Mouse (Mus musculus) heart, adult 10 weeks (tissue): Measurements from ENCODE around the gene Tas1r2. TPM values are rescaled to one million over a fixed set of nuclear protein-coding genes. Genes with fewer than 3 reads are reported as not detected.

Experiments used
- polyA plus RNA-seq: library from polyadenylated mRNA; stranded (reverse); fragments of 350-450 nt; fragmentation: Illumina TruSeq; extraction: RNeasy Lipid Tissue Mini Kit (QIAGEN cat#74804); gene quantifications from one replicate; pipeline ENCODE4 v1.2.3, GENCODE M21; 2014; ENCODE audit warnings: low read depth, low replicate concordance

The Tas1r2 gene
- polyA plus RNA-seq = not detected

DNA sequence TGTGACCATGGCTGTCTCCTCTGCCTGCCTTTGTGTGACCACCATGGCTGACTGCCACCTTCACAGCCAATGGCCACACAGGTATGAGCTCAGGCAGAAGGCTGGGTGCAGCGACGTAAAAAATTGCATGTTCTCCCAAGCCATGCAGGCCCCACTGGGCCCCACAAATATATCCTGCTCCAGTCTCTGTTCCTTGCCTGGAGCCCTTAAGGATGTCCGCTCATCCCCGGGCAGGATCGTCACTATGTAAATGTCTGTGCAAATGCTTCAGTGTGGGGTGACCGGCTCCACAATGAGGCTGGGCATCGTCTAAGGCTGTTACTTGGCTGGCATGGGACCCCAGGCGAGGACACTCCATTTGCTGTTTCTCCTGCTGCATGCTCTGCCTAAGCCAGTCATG is at the start of gene Tas1r2:
TSS of gene Tas1r2 (plus strand) at position 301 of the 400 bp plus-strand sequence.

DNA sequence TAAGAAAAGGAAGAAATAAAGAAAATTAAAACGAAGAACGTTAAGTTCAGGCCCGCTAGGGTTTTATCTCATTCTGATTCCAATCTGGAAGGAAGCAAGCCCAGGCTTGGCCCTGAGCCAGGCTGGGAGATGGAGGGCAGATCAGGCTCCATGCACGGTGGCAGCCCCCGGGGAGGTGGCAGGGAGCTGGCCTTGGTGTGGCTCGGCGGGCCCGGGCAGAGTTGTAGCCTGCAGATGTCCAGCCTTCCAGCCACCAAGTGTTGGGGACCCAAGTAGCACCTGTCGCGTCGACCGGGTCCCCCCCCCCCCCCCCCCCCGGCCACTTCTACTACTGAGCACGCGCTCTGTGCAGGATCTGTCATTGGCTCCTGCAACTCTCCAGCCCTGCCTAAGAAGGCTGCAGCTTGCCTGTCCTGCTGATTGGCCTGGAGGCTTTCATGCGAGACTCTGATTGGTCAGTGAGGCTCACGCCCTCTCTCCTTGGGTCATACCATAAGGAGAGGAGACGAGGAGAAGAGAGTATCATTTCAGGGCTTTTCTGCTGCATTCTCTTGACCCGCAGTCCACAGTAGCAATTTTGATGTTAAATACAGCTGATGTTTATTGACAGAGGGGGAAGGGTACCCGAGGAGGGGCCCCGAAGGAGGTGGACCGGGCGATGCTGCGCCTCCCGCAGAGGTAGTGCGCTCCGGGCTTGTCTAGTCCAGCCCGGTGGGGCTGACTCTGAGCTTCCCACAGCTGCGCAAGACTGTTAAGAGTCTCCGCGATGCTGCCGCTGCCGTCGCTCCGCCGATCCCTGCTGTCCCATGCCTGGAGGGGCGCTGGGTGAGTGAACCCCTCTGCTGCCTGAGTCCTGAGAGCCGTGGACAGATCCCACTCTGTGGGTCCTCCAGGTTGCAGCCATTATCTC is 30.7 kb upstream of the Tas1r2 start, which contains the start of gene Aldh4a1:
TSS of gene Aldh4a1 (plus strand) at position 494 of the 910 bp plus-strand sequence.

Other genes starting within 250 kb of the Tas1r2 start
- 4.0 TPM for gene Iffo2, start 123.0 kb upstream of the Tas1r2 start, polyA plus RNA-seq
- gene Gm21969, start 50.4 kb upstream of the Tas1r2 start, polyA plus RNA-seq = not detected
- gene Aldh4a1, start 30.7 kb upstream of the Tas1r2 start, polyA plus RNA-seq = 100 TPM
- not detected for gene Pax7, start 180.0 kb downstream of the Tas1r2 start, polyA plus RNA-seq